Mouse (Mus musculus) brain, embryonic 14.5 days (tissue): Measurements from ENCODE around the gene Dpf1.

Source experiments
- CTCF ChIP-seq: fragments of 200-500 bp; IDR thresholded peaks from 2 replicates; pipeline ENCODE4 v1.5.1; 2012; ENCODE audit warnings: inconsistent platforms, mild to moderate bottlenecking, moderate library complexity, borderline replicate concordance; ENCODE audit not compliant: insufficient read depth, insufficient read length; ENCODE audit errors: extremely low read depth
- POLR2A ChIP-seq: fragments of 200-500 bp; IDR thresholded peaks from 2 replicates; pipeline ENCODE4 v1.6.1; 2012; ENCODE audit warnings: mild to moderate bottlenecking, inconsistent platforms, borderline replicate concordance; ENCODE audit not compliant: poor library complexity, insufficient read depth, insufficient read length, severe bottlenecking; ENCODE audit errors: extremely low read depth

DNA sequence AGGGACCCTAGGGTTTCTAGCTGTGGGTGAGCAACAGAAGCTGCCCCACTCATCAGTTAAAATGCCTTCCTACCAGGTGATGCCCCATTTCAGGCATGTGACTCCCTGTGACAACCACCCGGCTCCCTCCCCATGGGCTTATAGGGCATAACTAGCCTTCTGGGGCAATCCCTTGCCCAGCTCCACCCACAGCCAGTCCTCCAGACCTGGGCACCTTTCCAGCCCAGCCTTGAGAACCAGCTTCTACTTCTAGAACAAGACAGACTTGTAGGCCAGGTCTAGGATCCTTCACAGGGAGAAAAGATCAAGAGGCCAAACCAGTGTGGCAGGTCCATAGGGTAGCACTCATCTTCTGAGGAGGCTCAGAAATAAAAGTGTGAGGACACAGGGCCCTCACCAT, 46.4 kb upstream of the Dpf1 start:
- TF ChIP-seq POLR2A (no peak), CTCF (no peak)
